Mouse (Mus musculus) megakaryocyte, embryonic 14.5 days (primary cell): Measurements from ENCODE around the gene Olfr535.

ENCODE experiments used
- FLI1 ChIP-seq: IDR thresholded peaks from 2 replicates; pipeline ENCODE4 v1.6.1; 2012; ENCODE audit warnings: low read length, inconsistent platforms, mixed read lengths
- GATA1 ChIP-seq: IDR thresholded peaks from 3 replicates; pipeline ENCODE4 v1.6.1; 2012; ENCODE audit warnings: mixed read lengths, low read length, inconsistent platforms, borderline replicate concordance

- no peak for TF ChIP-seq GATA1
- no peak for TF ChIP-seq FLI1
Observed at GRCm38 (mm10) chr7:140478733-140479132, 5.3 kb upstream of the Olfr535 start.
